Comparison of ENCODE assay signal across 9 mouse cellular contexts in the genomic region with DNA sequence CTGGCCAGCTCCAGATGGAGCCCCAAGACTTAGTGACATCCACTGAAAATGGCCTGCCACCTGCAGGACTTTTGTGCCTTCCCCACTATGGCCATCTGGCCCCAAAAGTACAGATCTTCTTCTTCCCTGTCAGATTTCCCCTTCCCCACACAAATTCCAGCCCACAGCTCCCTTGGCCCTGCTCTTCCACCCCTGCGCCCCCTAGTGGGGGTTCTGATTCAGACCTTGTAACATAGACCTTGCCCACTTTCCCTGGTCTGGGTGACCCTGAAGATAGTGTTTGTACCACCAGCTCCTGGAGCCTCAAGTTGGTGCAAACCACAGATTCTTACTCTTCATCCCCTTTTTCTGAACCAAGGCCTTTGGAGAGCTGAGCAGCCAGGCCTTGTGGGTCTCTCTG. TPM values are rescaled to one million over a fixed set of nuclear protein-coding genes. Genes with fewer than 3 reads are reported as not detected.
DNase-seq lines count a peak whose midpoint lies in the region; ATAC-seq and TF ChIP-seq lines count a peak whose summit lies in the region.
"Had no signal": no experiment of that assay in that cellular context is flagged by ENCODE, and none has a peak within 500 bp of the region (broad histone marks: within the 10 kb centered on the region; RNA-seq: fewer than 3 reads in every experiment).

No protein-coding gene starts in this region.

- no peak overlapping the region for H3K4me3 ChIP-seq in liver, embryonic 14.5 days (ENCODE audit: insufficient read depth in 1 of 2, low read depth in 2 of 2, low read length in 2 of 2)

- H3K27me3 ChIP-seq in liver, embryonic 14.5 days (ENCODE audit: control insufficient read depth, insufficient read depth, low read length), result peaks cover 50% of the 10 kb centered on the region

- no peaks in the 10 kb centered on the region for H3K36me3 ChIP-seq in liver, embryonic 14.5 days (replicated peaks; ENCODE audit: control insufficient read depth, insufficient read depth, low read depth)

- no peak for TF ChIP-seq EP300 in liver, embryonic 14.5 days (IDR thresholded peaks at IDR 0.05; ENCODE audit: low read depth)

- H3K27ac ChIP-seq in liver, embryonic 14.5 days, result no peak overlapping the region

- no peaks in the 10 kb centered on the region for H3K9me3 ChIP-seq in liver, embryonic 14.5 days (ENCODE audit: control insufficient read depth, low read length)

- TF ChIP-seq CTCF in brain, embryonic 14.5 days (IDR thresholded peaks at IDR 0.05; ENCODE audit: borderline replicate concordance, extremely low read depth, insufficient read depth, insufficient read length), result peak; percentile 87
- TF ChIP-seq CTCF in liver, embryonic 14.5 days (IDR thresholded peaks at IDR 0.05; ENCODE audit: low read depth), result peak; percentile 92

- peak; percentile 58; the same call in 1 of the 2 replicates for ATAC-seq in erythroid progenitor cell, adult 5-6 weeks (replicated peaks; ENCODE audit: low FRiP score, poor library complexity, severe bottlenecking)
- ATAC-seq in liver, embryonic 14.5 days (ENCODE audit: insufficient read depth), result no peak
- no peak for ATAC-seq in monocyte, adult 5-6 weeks (replicated peaks; ENCODE audit: insufficient number of reproducible peaks, low FRiP score, low TSS enrichment, poor library complexity, severe bottlenecking)

- 0% methylated on average over 1 of the region's 1 CpGs for WGBS in liver, embryonic 14.5 days (ENCODE audit: insufficient replicate concordance)

- peak; percentile 84 for DNase-seq in urinary bladder, postnatal 14 days (ENCODE audit: low spot score)
- no peak for DNase-seq in urinary bladder, adult 2 months (ENCODE audit: low spot score)
- DNase-seq in brain, embryonic 14.5 days (ENCODE audit: low read depth), result peak; percentile 64
- DNase-seq in hindlimb bud, embryonic 11.5 days (ENCODE audit: extremely low spot score, low read depth, low spot score), result peak; percentile 44
- DNase-seq in liver, embryonic 14.5 days (ENCODE audit: low read depth in 3 of 3, low spot score in 3 of 3), result peak in 2 of 3 experiments; percentile 26 to 38
- peak; percentile 41 for DNase-seq in retina, adult 2 months (ENCODE audit: low read depth, low spot score)

- no peaks in the 10 kb centered on the region for H3K4me1 ChIP-seq in liver, embryonic 14.5 days (replicated peaks; ENCODE audit: control insufficient read depth in 2 of 2, insufficient read depth in 2 of 2, low read length in 1 of 2)

- no peak overlapping the region for H3K4me2 ChIP-seq in liver, embryonic 14.5 days (ENCODE audit: low read depth)

- H3K9ac ChIP-seq in liver, embryonic 14.5 days (replicated peaks), result no peak overlapping the region

- TF ChIP-seq POLR2A in brain, embryonic 14.5 days (IDR thresholded peaks at IDR 0.05; ENCODE audit: borderline replicate concordance, extremely low read depth, insufficient read depth, insufficient read length, poor library complexity, severe bottlenecking), result no peak

RNA-seq across cellular contexts. Expression of gene Lrrc26, which starts 3.1 kb away (rescaled TPM):
- 7.0 and 8.2 TPM in 2 replicates for polyA plus RNA-seq in urinary bladder, adult 2 months (2012; rRNA removed)
- 0.07 TPM in 1 of 2 replicates, not detected in the other for polyA plus RNA-seq in brain, embryonic 14.5 days (2012; rRNA removed)
- not detected in 2 replicates for total RNA-seq in erythroid progenitor cell, adult 5-6 weeks (2015; ENCODE audit: low replicate concordance)
- total RNA-seq in erythroid progenitor cell, adult 5-6 weeks (2017; ENCODE audit: low replicate concordance), result not detected in 2 replicates
- not detected in 2 replicates for polyA plus RNA-seq in liver, embryonic 14.5 days (2012; rRNA removed)
- not detected in 2 replicates for polyA plus RNA-seq in liver, embryonic 14.5 days (2014; fragmentation: Nextera tagmentation; extraction: Ambion mirVana)
- total RNA-seq in monocyte, adult 5-6 weeks (2017), result not detected in 3 replicates
- total RNA-seq: layer of hippocampus, adult 8-10 months had no signal

RNA-seq across cellular contexts. Expression of gene Tmem210, which starts 4.9 kb away (rescaled TPM):
- polyA plus RNA-seq in urinary bladder, adult 2 months (2012; rRNA removed), result not detected in 2 replicates
- polyA plus RNA-seq in brain, embryonic 14.5 days (2012; rRNA removed), result not detected in 2 replicates
- not detected in 2 replicates for total RNA-seq in erythroid progenitor cell, adult 5-6 weeks (2015; ENCODE audit: low replicate concordance)
- not detected in 2 replicates for total RNA-seq in erythroid progenitor cell, adult 5-6 weeks (2017; ENCODE audit: low replicate concordance)
- not detected in 2 replicates for polyA plus RNA-seq in liver, embryonic 14.5 days (2012; rRNA removed)
- not detected in 2 replicates for polyA plus RNA-seq in liver, embryonic 14.5 days (2014; fragmentation: Nextera tagmentation; extraction: Ambion mirVana)
- total RNA-seq in monocyte, adult 5-6 weeks (2017), result not detected in 3 replicates
- total RNA-seq: layer of hippocampus, adult 8-10 months had no signal

RNA-seq across cellular contexts. Expression of gene Anapc2, which starts 20.6 kb away (rescaled TPM):
- polyA plus RNA-seq in urinary bladder, adult 2 months (2012; rRNA removed), result 84.5 and 88.3 TPM in 2 replicates
- 131 and 149 TPM in 2 replicates for polyA plus RNA-seq in brain, embryonic 14.5 days (2012; rRNA removed)
- total RNA-seq in erythroid progenitor cell, adult 5-6 weeks (2015; ENCODE audit: low replicate concordance), result 34.6 and 55.8 TPM in 2 replicates
- 29.7 and 40.0 TPM in 2 replicates for total RNA-seq in erythroid progenitor cell, adult 5-6 weeks (2017; ENCODE audit: low replicate concordance)
- polyA plus RNA-seq in liver, embryonic 14.5 days (2012; rRNA removed), result 20.5 and 23.8 TPM in 2 replicates
- polyA plus RNA-seq in liver, embryonic 14.5 days (2014; fragmentation: Nextera tagmentation; extraction: Ambion mirVana), result 30.2 TPM in 2 replicates
- total RNA-seq in monocyte, adult 5-6 weeks (2017), result 42.6 to 64.9 TPM (median 43.8 TPM) in 3 replicates

RNA-seq across cellular contexts. Expression of gene Ssna1, which starts 20.6 kb away (rescaled TPM):
- 58.8 and 84.8 TPM in 2 replicates for polyA plus RNA-seq in urinary bladder, adult 2 months (2012; rRNA removed)
- 105 and 160 TPM in 2 replicates for polyA plus RNA-seq in brain, embryonic 14.5 days (2012; rRNA removed)
- total RNA-seq in erythroid progenitor cell, adult 5-6 weeks (2015; ENCODE audit: low replicate concordance), result 114 and 128 TPM in 2 replicates
- 46.2 and 81.0 TPM in 2 replicates for total RNA-seq in erythroid progenitor cell, adult 5-6 weeks (2017; ENCODE audit: low replicate concordance)
- 65.8 and 76.0 TPM in 2 replicates for polyA plus RNA-seq in liver, embryonic 14.5 days (2012; rRNA removed)
- 145 and 155 TPM in 2 replicates for polyA plus RNA-seq in liver, embryonic 14.5 days (2014; fragmentation: Nextera tagmentation; extraction: Ambion mirVana)
- total RNA-seq in monocyte, adult 5-6 weeks (2017), result 31.8 to 50.4 TPM (median 32.4 TPM) in 3 replicates

RNA-seq across cellular contexts. Expression of gene Grin1, which starts 26.1 kb away (rescaled TPM):
- 1.1 TPM in 2 replicates for polyA plus RNA-seq in urinary bladder, adult 2 months (2012; rRNA removed)
- 24.4 and 47.2 TPM in 2 replicates for polyA plus RNA-seq in brain, embryonic 14.5 days (2012; rRNA removed)
- total RNA-seq in erythroid progenitor cell, adult 5-6 weeks (2015; ENCODE audit: low replicate concordance), result not detected in 2 replicates
- total RNA-seq in erythroid progenitor cell, adult 5-6 weeks (2017; ENCODE audit: low replicate concordance), result not detected in 2 replicates
- polyA plus RNA-seq in liver, embryonic 14.5 days (2012; rRNA removed), result 0.02 and 0.05 TPM in 2 replicates
- 0.06 and 0.14 TPM in 2 replicates for polyA plus RNA-seq in liver, embryonic 14.5 days (2014; fragmentation: Nextera tagmentation; extraction: Ambion mirVana)
- 0.49 TPM in 1 of 3 replicates, not detected in the others for total RNA-seq in monocyte, adult 5-6 weeks (2017)
